Mouse (Mus musculus) spleen, postnatal 10 days (tissue): ENCODE results near the gene Rplp0.
"Not testable (repeated sequence)": the region's sequence is repeated elsewhere in the genome, so short reads cannot be mapped to it uniquely, and the experiment has no call there.

Experiments used
- DNase-seq, 2 experiments: peaks; one replicate each; pipeline ENCODE4 v3.0.0; 2021 to 2022; ENCODE audit warnings: low spot score in 2 of 2

The Rplp0 gene

DNA sequence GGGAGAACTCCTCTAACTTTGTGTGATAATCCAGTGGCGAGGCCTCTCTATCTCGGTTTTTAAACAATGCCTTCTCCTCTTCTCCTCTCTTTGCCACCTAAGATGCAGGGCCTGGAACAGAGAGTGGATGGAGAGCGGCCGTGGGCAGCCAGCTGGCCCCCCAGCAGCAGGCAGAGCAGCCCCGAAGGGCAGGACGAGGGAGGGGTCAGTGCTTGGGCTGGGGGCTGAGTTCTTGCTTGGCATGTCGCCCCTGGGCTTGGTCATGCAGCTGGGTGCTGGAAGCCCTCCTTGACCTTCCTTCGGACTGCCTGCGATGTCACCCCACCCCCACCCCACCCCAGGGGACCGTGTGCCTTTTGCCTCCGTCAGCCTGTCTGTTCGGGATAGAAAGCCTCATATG, 7.9 kb upstream of the Rplp0 start:
- no peak for DNase-seq

DNA sequence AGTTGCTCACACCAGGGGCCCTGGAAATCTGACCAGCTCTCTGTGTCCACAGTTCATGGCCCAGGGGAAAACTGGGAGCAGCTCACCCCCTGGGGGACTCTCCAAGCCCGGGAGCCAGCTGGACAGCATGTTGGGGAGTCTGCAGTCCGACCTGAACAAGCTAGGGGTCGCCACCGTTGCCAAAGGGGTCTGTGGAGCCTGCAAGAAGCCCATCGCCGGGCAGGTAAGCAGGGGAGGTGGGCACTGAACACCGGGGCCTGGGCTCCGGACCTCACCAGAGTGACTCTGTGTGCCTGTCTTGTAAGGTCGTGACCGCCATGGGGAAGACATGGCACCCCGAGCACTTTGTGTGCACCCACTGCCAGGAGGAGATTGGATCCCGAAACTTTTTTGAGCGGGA, 7.5 kb upstream of the Rplp0 start:
- no peak for DNase-seq

DNA sequence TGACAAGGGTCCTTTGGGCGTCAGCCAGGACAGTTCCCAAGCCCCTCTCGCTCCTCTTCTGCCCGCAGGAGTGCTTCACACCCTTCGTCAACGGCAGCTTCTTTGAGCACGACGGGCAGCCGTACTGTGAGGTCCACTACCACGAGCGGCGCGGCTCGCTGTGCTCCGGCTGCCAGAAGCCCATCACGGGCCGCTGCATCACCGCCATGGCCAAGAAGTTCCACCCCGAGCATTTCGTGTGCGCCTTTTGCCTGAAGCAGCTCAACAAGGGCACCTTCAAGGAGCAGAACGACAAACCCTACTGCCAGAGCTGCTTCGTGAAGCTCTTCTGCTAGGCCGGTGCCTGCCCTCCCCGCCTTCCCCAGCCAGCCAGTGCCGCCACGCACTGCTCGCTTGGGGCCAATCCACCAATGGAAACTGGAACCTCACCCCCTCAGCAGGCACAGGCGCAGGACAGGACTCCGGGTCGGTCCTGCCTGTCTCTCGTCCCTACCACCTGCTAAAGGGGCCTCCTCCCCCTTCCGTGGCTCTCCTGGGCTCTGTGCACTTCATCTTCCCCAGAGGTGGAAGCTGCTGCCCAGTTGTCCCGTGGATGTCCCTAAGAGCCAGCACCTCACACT, 5.4 kb upstream of the Rplp0 start:
- no peak for DNase-seq

- DNase-seq, result no peak
These were observed 4.6 kb upstream of the Rplp0 start for GRCm38 (mm10) chr5:115554536-115555291.

- peak; percentile 62 to 76 for DNase-seq
These were observed 3.0 kb upstream of the Rplp0 start for GRCm38 (mm10) chr5:115556217-115556616.

DNA sequence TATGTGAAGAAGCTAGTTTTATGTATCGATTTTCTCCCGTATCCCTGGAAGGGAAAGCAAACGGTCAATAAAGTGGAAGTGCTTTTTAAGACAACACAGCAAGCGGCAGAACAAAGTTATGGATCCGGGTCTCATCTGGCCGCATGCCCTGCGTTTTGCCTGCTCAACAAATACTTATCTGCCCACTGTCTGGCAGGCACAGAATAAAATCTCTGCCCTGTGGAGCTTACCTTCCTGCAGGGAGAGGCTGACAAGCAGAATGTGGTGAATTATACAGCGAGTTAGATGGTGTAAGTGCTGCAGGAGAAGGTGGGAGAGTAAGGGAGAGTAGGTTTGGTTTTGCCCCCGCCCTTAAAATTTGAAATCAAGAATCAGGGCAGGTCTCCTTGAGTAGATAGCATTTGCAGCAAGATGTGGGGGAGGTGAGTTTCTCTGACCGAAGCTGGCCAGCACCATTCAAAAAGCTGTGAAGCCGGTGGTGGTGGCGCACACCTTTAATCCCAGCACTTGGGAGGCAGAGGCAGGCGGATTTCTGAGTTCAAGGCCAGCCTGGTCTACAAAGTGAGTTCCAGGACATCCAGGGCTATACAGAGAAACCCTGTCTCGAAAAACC, 979 bp upstream of the Rplp0 start:
- no peak for DNase-seq

DNA sequence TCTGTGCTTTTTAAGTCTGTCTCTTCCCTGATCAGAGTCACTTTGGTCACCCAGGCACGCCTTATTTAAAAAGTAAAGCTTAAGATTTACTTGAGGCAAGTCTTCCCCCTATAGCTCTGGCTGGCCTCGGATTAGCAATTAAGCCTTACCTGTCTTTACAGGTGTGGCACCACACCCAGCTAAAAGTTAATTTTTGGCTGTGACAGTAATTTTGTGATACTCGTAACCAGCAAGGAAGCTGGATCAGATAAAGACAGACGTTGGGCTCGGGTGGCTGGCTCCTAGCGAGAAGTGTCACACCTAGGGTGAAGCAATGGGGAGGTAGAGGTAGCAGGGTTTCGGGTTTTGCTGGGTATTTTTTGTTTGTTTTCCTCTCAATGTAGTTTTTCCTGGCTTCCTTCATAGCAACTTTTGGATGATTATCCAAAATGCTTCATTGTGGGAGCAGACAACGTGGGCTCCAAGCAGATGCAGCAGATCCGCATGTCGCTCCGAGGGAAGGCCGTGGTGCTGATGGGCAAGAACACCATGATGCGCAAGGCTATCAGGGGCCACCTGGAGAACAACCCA, 1.2 kb downstream of the Rplp0 start:
- peak in 1 of 2 experiments; percentile 44 for DNase-seq

DNA sequence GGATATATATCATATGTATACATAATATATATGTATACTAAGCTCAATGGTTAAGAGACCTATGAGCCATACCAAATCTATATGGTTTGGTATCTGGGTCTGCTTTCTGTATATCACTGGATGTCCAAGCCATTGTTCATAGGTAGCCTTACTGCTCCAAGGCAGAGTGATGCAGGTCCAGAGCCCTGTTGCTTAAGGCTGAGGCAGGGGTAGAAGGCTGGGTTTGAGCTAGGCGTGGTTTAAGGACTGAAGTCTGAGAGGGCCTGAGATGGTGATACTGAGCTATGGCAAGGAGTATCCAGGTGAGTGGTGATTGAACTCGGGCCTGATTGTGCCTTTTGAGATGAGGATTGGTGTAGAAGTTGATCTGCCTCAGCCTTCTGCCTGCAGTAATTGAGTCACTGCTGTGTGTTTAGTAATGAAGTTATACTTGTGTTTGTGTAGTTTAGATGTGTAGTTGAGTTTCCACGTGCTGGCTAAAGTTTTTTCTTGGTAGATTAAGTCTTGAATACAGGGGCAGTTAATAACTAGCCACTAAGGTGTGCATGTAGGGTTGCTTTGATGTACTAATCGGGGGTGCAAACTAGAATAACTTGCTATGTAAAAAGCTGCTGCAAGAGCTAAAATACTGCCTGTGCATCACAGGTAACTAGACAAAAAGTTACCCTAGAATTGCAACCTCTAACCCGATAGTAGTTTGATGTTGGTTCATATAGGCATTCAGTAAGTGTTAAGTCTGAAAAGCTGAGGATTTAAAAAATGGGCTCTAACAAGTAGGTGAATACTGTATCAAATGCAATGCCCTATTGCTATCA, 4.7 kb downstream of the Rplp0 start:
- no peak for DNase-seq

DNA sequence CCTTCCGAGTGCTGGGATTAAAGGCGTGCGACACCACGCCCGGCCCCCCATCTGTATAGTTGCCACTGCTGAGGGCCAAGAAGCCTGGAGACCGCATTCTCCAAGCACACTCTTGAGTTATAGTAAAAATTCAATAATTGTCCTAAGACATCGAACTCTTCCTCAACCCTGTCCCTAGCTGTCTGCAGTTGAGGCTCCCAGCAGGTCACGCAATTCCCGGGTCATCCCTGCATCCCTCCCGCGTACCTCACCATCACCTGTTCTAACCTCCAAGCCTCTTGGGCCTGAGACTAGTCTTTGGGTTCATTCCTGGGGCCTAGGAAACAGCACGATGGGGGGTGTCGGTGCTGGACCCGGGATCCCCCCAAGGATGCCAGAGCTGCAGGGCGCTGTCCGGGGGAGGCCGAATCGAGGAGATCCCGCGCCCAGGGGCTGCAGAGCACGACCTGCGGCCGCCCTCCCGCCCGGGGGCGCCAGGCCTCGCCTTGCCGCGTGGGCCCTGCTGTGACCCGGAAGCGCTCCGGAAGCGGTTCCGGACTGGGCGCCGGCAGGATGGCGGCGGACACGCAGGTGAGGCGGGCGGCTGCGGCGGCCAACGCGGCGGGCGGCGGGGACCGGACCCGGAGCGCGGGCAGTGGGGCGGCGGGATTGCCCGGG, 5.6 kb downstream of the Rplp0 start, which contains the start of gene Gcn1l1:
Gcn1l1 (plus strand) TSS at position 518 of the 657 bp plus-strand sequence.
- DNase-seq, result peak; percentile 69 to 81

- no peak for DNase-seq
These were observed 6.1 kb downstream of the Rplp0 start for GRCm38 (mm10) chr5:115565403-115565802.

- DNase-seq, result no peak
These were observed 9.4 kb downstream of the Rplp0 start for GRCm38 (mm10) chr5:115568681-115569080.

DNA sequence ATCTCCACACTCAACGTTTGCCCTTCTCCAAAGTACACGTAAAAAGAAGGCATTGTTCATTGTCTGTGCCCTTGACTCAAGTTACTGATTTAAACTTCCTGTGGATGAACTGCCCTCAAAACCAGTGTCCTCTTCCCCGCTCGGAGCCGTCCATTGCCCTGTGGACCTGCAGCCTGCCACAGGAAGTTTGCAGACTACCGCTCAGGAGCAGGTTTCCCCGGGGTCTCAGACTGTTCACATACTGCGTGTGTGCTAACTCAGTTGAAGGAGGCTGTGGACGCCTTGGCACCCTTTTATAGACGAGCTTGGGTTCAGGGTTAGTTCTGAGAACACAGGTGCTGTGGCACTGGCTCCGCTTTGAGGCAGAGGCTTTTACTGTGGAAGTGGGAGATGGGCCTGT, 10.0 kb downstream of the Rplp0 start:
- DNase-seq, result no peak

DNA sequence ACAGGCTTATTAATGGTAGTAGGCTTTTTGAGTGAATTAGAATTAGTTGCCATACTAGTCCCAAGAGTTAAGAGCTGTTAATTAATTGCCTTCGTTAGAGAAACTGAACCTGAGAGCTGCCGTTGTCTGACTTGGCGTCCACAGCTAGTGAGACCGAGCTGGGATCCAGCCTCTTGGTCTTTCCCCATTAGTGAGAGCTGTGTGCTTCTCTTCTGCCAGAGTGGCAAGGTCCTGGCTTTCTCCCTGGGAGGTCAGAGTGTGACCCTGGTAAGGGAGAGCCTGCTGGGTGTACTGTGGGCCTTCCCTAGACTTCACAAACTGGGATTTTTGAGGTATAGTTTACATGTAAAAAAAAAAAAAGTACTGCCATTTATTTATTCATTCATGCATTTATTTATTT, 10.5 kb downstream of the Rplp0 start:
- DNase-seq, result no peak

GRCm38 (mm10) chr5:115571086-115571485, 11.8 kb downstream of the Rplp0 start:
- DNase-seq, result no peak

DNA sequence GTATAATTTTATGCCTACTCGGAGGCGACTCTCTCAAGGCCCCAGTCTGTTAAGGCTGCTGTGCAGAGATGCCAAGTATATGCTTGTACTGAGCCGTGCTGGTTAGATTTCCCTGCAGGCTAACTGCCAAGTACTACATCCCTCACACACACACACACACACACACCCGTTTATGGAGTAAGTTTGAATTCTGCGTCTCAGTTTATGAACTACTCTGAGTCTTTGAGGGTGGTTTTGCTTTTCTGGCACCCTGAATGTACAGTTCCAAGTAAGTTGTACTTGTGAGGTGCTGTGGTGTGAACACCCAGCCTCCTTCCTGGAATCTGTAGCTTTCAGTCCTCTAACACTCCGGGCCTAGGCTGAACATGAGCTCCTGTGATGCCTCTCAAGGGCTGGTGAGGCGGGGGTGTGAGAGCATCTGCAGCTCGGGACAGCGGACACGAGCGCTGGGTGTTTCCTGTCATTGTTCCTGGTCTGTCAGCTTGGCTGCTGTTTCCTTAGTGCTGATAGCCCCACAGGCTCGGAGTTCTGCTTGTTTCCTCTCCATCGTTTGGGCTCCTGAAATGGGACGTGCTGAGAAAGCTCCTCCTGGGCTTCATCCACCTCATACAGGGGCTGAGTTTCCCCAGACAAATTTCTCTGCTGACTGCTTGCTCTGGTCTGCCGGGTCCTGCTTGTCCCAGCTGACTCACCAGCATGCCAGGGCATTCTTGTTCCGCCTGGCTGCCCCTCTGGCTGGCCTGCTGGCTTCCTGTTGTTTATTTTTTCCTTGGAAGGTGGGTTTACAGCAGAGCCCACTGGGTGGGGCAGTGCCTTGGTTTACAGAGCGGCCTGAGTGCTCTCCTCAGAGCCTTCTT, 13.6 kb downstream of the Rplp0 start:
- no peak for DNase-seq

DNA sequence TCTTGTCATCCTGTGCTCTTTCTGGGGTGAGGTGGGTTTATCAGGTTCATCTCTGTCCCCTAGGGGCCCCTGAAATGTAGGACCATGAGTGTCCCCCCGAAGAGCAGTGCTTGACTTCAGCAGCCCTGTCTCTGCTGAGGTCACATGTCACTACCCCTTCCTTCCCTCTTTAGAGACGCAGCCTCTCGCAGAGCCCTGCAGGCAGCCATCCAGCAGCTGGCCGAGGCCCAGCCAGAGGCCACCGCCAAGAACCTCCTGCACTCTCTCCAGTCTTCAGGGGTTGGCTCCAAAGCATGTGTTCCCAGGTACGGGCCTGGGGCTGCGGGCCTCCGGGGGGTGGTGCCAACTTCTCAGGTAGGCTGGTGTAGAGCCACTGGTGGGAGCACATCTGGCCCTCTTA, 15.7 kb downstream of the Rplp0 start:
- DNase-seq, result no peak

DNA sequence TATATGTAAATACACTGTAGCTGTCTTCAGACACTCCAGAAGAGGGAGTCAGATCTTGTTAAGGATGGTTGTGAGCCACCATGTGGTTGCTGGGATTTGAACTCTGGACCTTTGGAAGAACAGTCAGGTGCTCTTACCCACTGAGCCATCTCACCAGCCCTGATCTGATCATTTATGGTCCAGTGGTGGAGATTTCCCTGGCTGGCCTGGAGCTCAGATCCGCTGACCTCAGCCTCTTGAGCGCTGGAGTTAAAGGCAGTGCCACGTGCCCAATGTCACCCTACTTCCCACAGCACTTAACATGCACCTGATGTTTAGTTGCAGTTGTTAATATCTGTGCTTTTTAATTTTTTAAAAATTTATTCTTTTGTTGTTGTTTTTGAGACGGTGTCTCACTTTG, 18.4 kb downstream of the Rplp0 start:
- not testable (repeated sequence) for DNase-seq

DNA sequence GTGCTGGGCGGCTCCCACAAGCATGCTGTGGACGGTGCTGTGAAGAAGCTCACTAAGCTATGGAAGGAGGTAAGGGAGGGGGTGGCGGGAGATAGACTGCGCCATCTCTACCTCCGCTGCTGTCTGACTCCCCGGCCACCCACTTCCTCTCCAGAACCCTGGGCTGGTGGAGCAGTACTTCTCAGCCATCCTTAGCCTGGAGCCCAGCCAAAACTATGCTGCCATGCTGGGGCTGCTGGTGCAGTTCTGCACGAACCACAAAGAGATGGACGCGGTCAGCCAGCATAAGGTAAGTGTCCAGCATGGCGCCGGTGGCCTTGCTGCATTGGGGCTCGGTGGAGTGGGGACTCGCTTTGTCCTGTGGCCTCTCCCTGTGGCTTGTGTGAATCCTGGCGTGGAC, 19.7 kb downstream of the Rplp0 start:
- no peak for DNase-seq

- DNase-seq, result no peak
These were observed 20.1 kb downstream of the Rplp0 start for GRCm38 (mm10) chr5:115579363-115579762.

GRCm38 (mm10) chr5:115580229-115581001, 21.1 kb downstream of the Rplp0 start:
- DNase-seq, result no peak
